Mouse (Mus musculus): ENCODE data around the gene Inhbe.

- TF ChIP-seq CTCF (IDR thresholded peaks at IDR 0.05; ENCODE audit: control insufficient read depth, insufficient read depth, low read length), result no peak
- no peak for TF ChIP-seq POLR2A (IDR thresholded peaks at IDR 0.05; ENCODE audit: borderline replicate concordance, control insufficient read depth, low read depth, low read length)
Observed at GRCm38 (mm10) chr10:127337536-127338099, 16.6 kb downstream of the Inhbe start.
